Comparison of ENCODE assay signal across 8 mouse cellular contexts in the genomic region with DNA sequence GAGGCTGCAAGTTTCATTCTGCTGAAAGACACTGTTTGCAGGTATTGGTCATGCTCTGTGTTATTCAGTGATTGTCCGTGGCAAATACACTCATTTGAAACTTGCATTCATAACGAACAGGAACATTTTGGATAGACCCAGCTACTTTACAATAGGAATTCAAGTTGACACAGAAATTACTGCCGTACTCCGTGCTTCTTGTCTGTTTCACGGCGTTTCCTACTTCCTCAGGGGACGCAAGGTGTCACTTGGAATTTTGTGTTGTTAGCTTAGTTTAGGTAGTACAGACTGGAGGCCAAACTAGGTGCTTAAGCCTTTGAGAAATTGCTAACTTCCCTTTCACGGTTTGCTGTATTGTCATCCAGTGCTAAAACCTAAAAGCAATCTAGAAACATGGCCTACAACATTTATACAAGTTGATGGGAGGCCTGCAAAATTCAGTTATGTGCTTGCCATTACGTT. TPM values are rescaled to one million over a fixed set of nuclear protein-coding genes. Genes with fewer than 3 reads are reported as not detected.
DNase-seq lines count a peak whose midpoint lies in the region; ATAC-seq and TF ChIP-seq lines count a peak whose summit lies in the region.

No protein-coding gene starts in this region.

- peaks cover 16% of the 10 kb centered on the region for H3K4me1 ChIP-seq in heart, embryonic 16.5 days (ENCODE audit: control insufficient read depth, insufficient read depth, low read length)
- H3K4me1 ChIP-seq in G1E (ENCODE audit: insufficient read depth, low read depth, low read length) = peaks cover 44% of the 10 kb centered on the region
- H3K4me1 ChIP-seq in forebrain, embryonic 16.5 days (replicated peaks; ENCODE audit: control insufficient read depth, insufficient read depth, low read length) = peaks cover 7% of the 10 kb centered on the region

- H3K4me2 ChIP-seq in heart, embryonic 16.5 days (ENCODE audit: low read depth, low read length) = peak overlapping the region; percentile 86
- H3K4me2 ChIP-seq in forebrain, embryonic 16.5 days (ENCODE audit: low read length) = peak overlapping the region; percentile 90

- TF ChIP-seq CTCF in G1E (IDR thresholded peaks at IDR 0.05; ENCODE audit: low read depth, low read length) = no peak

- no peak for ATAC-seq in heart, embryonic 16.5 days (replicated peaks; ENCODE audit: extremely low read depth, insufficient read depth, low FRiP score)
- ATAC-seq in G1E (ENCODE audit: extremely low read depth, insufficient number of reproducible peaks, low FRiP score, poor library complexity, severe bottlenecking) = no peak
- no peak for ATAC-seq in forebrain, embryonic 16.5 days
- 0 out of 2 replicates have a peak, but pooled peaks have one; percentile 2 for ATAC-seq in megakaryocyte-erythroid progenitor cell, adult 5-6 weeks (replicated peaks; ENCODE audit: low FRiP score, low TSS enrichment, poor library complexity, severe bottlenecking)
- ATAC-seq in inflammation-experienced regulatory T-cells, adult 6 months = no peak

- no peaks in the 10 kb centered on the region for H3K27me3 ChIP-seq in heart, embryonic 16.5 days (ENCODE audit: control insufficient read depth, insufficient read depth, low read length)
- H3K27me3 ChIP-seq in G1E (ENCODE audit: insufficient read depth, low read length) = no peaks in the 10 kb centered on the region
- no peaks in the 10 kb centered on the region for H3K27me3 ChIP-seq in forebrain, embryonic 16.5 days (replicated peaks; ENCODE audit: control insufficient read depth, insufficient read depth, low read length)

- no peak for DNase-seq in heart, adult 11 months
- no peak for DNase-seq in G1E (ENCODE audit: low spot score)
- DNase-seq in adrenal gland, postnatal 25 days = no peak
- DNase-seq in gastrocnemius, postnatal 25 days = no peak

- H3K27ac ChIP-seq in heart, embryonic 16.5 days (ENCODE audit: low read length) = peak overlapping the region; percentile 92; the same call in 1 of the 2 replicates
- H3K27ac ChIP-seq in forebrain, embryonic 16.5 days (ENCODE audit: low read length) = no peak overlapping the region

- peak overlapping the region; percentile 95 for H3K9ac ChIP-seq in heart, embryonic 16.5 days (ENCODE audit: low read length)
- peak overlapping the region; percentile 83 for H3K9ac ChIP-seq in forebrain, embryonic 16.5 days (replicated peaks; ENCODE audit: low read depth, low read length)

- no peaks in the 10 kb centered on the region for H3K36me3 ChIP-seq in heart, embryonic 16.5 days (ENCODE audit: control insufficient read depth, insufficient read depth)
- peaks cover 13% of the 10 kb centered on the region for H3K36me3 ChIP-seq in G1E (replicated peaks)
- H3K36me3 ChIP-seq in forebrain, embryonic 16.5 days (ENCODE audit: control insufficient read depth, insufficient read depth) = no peaks in the 10 kb centered on the region

- WGBS in heart, embryonic 16.5 days = 52% methylated on average over 9 of the region's 9 CpGs
- WGBS in forebrain, embryonic 16.5 days = 64% methylated on average over 9 of the region's 9 CpGs

- peak overlapping the region; percentile 88 for H3K4me3 ChIP-seq in heart, embryonic 16.5 days (ENCODE audit: low read length)
- peak overlapping the region; percentile 96 for H3K4me3 ChIP-seq in G1E (ENCODE audit: low read depth, low read length)
- H3K4me3 ChIP-seq in forebrain, embryonic 16.5 days (replicated peaks; ENCODE audit: low read length) = peak overlapping the region; percentile 91

- no peaks in the 10 kb centered on the region for H3K9me3 ChIP-seq in heart, embryonic 16.5 days (replicated peaks; ENCODE audit: control insufficient read depth, low read length)
- H3K9me3 ChIP-seq in G1E (replicated peaks) = no peaks in the 10 kb centered on the region
- H3K9me3 ChIP-seq in forebrain, embryonic 16.5 days (ENCODE audit: control insufficient read depth, low read length) = no peaks in the 10 kb centered on the region

RNA-seq across cellular contexts. Expression of a gene that starts 1.2 kb away (rescaled TPM):
- not detected in 2 replicates for polyA plus RNA-seq in heart, embryonic 16.5 days (2015; fragmentation: Nextera tagmentation; extraction: Ambion mirVana)
- total RNA-seq in G1E (2014; fragmentation: Nextera tagmentation) = 89.8 TPM in 1 of 2 replicates, not detected in the other
- not detected in 2 replicates for total RNA-seq in G1E (2017)
- polyA plus RNA-seq in G1E (2012) = not detected in 2 replicates
- not detected in 2 replicates for polyA plus RNA-seq in forebrain, embryonic 16.5 days (2015; fragmentation: Nextera tagmentation; extraction: Ambion mirVana)
- not detected in 2 replicates for total RNA-seq in megakaryocyte-erythroid progenitor cell, adult 5-6 weeks (2014; fragmentation: Nextera tagmentation)
- total RNA-seq in megakaryocyte-erythroid progenitor cell, adult 5-6 weeks (2017) = not detected in 2 replicates
- total RNA-seq in adrenal gland, postnatal 25 days (2021) = not detected in 2 replicates
- not detected for total RNA-seq in gastrocnemius, postnatal 25 days (2021)
- not detected for polyA plus RNA-seq in inflammation-experienced regulatory T-cells, adult 6 months (2017; shearing (Covaris generic))

RNA-seq across cellular contexts. Expression of a gene that starts 1.5 kb away (rescaled TPM):
- polyA plus RNA-seq in heart, embryonic 16.5 days (2015; fragmentation: Nextera tagmentation; extraction: Ambion mirVana) = 32.1 and 33.2 TPM in 2 replicates
- total RNA-seq in G1E (2014; fragmentation: Nextera tagmentation) = 117 and 137 TPM in 2 replicates
- 149 and 168 TPM in 2 replicates for total RNA-seq in G1E (2017)
- 10.2 and 17.6 TPM in 2 replicates for polyA plus RNA-seq in G1E (2012)
- polyA plus RNA-seq in forebrain, embryonic 16.5 days (2015; fragmentation: Nextera tagmentation; extraction: Ambion mirVana) = 21.4 and 24.9 TPM in 2 replicates
- 65.8 and 82.0 TPM in 2 replicates for total RNA-seq in megakaryocyte-erythroid progenitor cell, adult 5-6 weeks (2014; fragmentation: Nextera tagmentation)
- 114 and 144 TPM in 2 replicates for total RNA-seq in megakaryocyte-erythroid progenitor cell, adult 5-6 weeks (2017)
- 57.2 and 63.3 TPM in 2 replicates for total RNA-seq in adrenal gland, postnatal 25 days (2021)
- total RNA-seq in gastrocnemius, postnatal 25 days (2021) = 10 to 100 TPM; 17.9 to 22.2 TPM
- polyA plus RNA-seq in inflammation-experienced regulatory T-cells, adult 6 months (2017; shearing (Covaris generic)) = 10 to 100 TPM; 49.8 to 65.3 (median 61.3) TPM
